Mouse (Mus musculus) spleen, adult 2 months (tissue): ENCODE data around the gene H2-DMb2. TPM values are rescaled to one million over a fixed set of nuclear protein-coding genes. Genes with fewer than 3 reads are reported as not detected.

Source experiments
- DNase-seq, 2 experiments: peaks; one replicate each; pipeline versions ENCODE4 v3.0.0 to v3.0.0-alpha.2; 2012 to 2021; ENCODE audit warnings: low spot score in 2 of 2, low read depth in 1 of 2
- H3K27ac ChIP-seq: fragments of 200-500 bp; 2 replicates; pipeline ENCODE4 v1.5.1; 2012; ENCODE audit warnings: low read length, inconsistent platforms; ENCODE audit not compliant: insufficient read depth
- H3K27me3 ChIP-seq: fragments of 200-500 bp; 2 replicates; pipeline ENCODE4 v1.6.1; 2012; ENCODE audit warnings: mild to moderate bottlenecking, moderate library complexity, low read length, inconsistent platforms; ENCODE audit not compliant: control insufficient read depth, insufficient read depth
- H3K36me3 ChIP-seq: fragments of 200-500 bp; 2 replicates; pipeline ENCODE4 v1.6.1; 2012; ENCODE audit warnings: mild to moderate bottlenecking, low read length, inconsistent platforms; ENCODE audit not compliant: control insufficient read depth, insufficient read depth
- H3K4me1 ChIP-seq: fragments of 200-500 bp; 2 replicates; pipeline ENCODE4 v1.6.1; 2011; ENCODE audit warnings: inconsistent platforms; ENCODE audit not compliant: control insufficient read depth, insufficient read depth, insufficient read length
- H3K4me3 ChIP-seq: fragments of 200-500 bp; 2 replicates; pipeline ENCODE4 v1.5.1; 2011; ENCODE audit warnings: mild to moderate bottlenecking, inconsistent platforms; ENCODE audit not compliant: insufficient read depth, insufficient read length; ENCODE audit errors: extremely low read depth
- CTCF ChIP-seq: fragments of 200-500 bp; IDR thresholded peaks from 2 replicates; pipeline ENCODE4 v1.5.1; 2011; ENCODE audit warnings: mild to moderate bottlenecking, inconsistent platforms; ENCODE audit not compliant: insufficient read depth, insufficient read length, insufficient replicate concordance; ENCODE audit errors: extremely low read depth
- POLR2A ChIP-seq: fragments of 200-500 bp; IDR thresholded peaks from 2 replicates; pipeline ENCODE4 v1.6.1; 2011; ENCODE audit warnings: low read depth, low read length, inconsistent platforms
- WGBS: fragments of 180-500 bp; shearing (Covaris S2); methylation state at CpG from one replicate; pipeline ENCODE4 v1.1.7; 2018; 5-methylcytosine and 5-hydroxymethylcytosine counted together
- polyA plus RNA-seq: library from polyadenylated mRNA; depleted of rRNA; stranded (reverse); fragments of >200 nt; gene quantifications from 2 replicates; pipeline ENCODE4 v1.2.3, GENCODE M21; 2012

The H2-DMb2 gene
- polyA plus RNA-seq, 1 experiment: 456 TPM

DNA sequence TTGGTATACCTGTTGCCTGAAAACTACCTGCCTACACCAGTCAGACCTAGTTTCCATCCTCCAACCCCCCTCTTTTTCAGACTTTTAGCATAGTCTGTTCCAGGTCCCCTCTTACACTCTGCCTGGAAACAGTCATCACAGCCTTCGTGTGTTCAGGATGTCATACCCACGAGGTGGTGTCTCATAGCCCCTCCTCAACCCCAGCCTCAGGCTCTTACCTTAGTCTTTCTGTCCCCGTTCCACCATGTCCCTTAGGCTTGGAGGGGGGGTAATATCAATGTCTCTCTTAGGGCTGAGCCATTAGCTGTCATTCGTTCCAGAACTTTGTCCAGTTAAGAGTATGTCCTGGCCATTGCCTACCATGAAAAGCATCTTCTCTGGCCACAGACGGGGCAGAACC is 41.9 kb upstream of the H2-DMb2 start:
- H3K4me1 ChIP-seq: peaks cover 16% of the 10 kb centered on the region; the same call in 1 of the 2 replicates
- no peaks in the 10 kb centered on the region for H3K36me3 ChIP-seq
- H3K4me3 ChIP-seq: no peak overlapping the region; the same call in 1 of the 2 replicates
- DNase-seq: no peak
- TF ChIP-seq CTCF (no peak), POLR2A (no peak)
- WGBS: 21% methylated on average over 5 of the region's 5 CpGs
- H3K27me3 ChIP-seq: no peaks in the 10 kb centered on the region
- peak overlapping the region; percentile 97 for H3K27ac ChIP-seq

DNA sequence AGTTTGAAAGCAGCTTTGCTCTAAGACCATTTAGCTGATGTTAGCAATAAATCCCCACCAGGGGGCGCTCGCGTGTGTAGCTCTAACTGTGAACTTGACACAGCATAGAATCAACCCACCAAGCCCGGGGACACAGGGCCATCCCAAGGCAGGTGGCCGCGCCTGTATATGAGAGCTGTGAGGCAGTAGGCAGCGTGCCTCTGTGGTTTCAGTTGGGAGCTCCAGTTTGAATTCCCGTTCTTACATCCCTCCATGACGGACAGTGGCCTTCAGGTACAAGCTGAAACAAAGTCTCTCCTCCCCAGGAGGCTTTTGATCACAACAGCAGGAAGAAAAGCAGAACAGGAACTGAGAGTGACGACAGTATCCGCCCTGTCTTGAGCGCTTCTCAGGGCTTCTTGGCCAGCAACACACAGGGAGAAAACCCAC is 41.5 kb upstream of the H2-DMb2 start:
- peak; percentile 91 to 93 for DNase-seq
- WGBS: under 1% methylated on average over 12 of the region's 12 CpGs
- TF ChIP-seq CTCF (peak; percentile 68; the same call in 1 of the 2 replicates), POLR2A (peak; percentile 71; the same call in 1 of the 2 replicates)
- H3K27me3 ChIP-seq: no peaks in the 10 kb centered on the region
- no peaks in the 10 kb centered on the region for H3K36me3 ChIP-seq
- H3K4me3 ChIP-seq: peak overlapping the region; percentile 65
- H3K4me1 ChIP-seq: peaks cover 16% of the 10 kb centered on the region; the same call in 1 of the 2 replicates
- peak overlapping the region; percentile 97 for H3K27ac ChIP-seq

DNA sequence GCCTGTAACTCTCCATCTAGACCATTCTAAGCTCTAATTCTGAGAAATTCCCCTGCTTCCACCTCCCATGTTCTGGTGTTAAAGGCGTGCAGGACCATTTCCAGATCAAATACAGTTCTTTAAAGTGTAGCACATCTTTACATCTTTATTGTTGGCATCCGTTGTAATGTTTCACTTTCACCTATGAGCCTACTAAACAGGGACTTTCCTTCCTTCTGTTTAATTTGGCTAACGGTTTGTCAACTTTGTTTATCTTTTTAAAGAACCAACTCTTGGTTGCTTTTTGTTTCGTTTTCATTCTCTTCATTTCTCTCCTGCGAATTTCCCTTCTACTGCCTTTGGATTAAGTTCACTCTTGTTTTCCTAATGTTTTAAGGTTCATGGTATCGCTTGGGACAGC is 40.3 kb upstream of the H2-DMb2 start:
- H3K27ac ChIP-seq: peak overlapping the region; percentile 97
- H3K4me3 ChIP-seq: peak overlapping the region; percentile 52
- peaks cover 16% of the 10 kb centered on the region; the same call in 1 of the 2 replicates for H3K4me1 ChIP-seq
- DNase-seq: no peak
- no peaks in the 10 kb centered on the region for H3K36me3 ChIP-seq
- no peak for TF ChIP-seq POLR2A
- no peak for TF ChIP-seq CTCF
- no peaks in the 10 kb centered on the region for H3K27me3 ChIP-seq
- WGBS: 1% methylated on average over 6 of the region's 6 CpGs

- Histone ChIP-seq H3K27ac (no peak overlapping the region), H3K27me3 (no peaks in the 10 kb centered on the region), H3K4me3 (no peak overlapping the region), H3K36me3 (no peaks in the 10 kb centered on the region), H3K4me1 (peaks cover 16% of the 10 kb centered on the region; the same call in 1 of the 2 replicates)
- WGBS: 68% methylated on average over 9 of the region's 9 CpGs
- no peak for TF ChIP-seq POLR2A
- no peak for TF ChIP-seq CTCF
- no peak for DNase-seq
Observed at GRCm38 (mm10) chr17:34104804-34105203, 38.3 kb upstream of the H2-DMb2 start.

- no peaks in the 10 kb centered on the region for H3K27me3 ChIP-seq
- WGBS: 91% methylated on average over 7 of the region's 7 CpGs
- H3K36me3 ChIP-seq: peaks cover 8% of the 10 kb centered on the region
- H3K27ac ChIP-seq: no peak overlapping the region
- TF ChIP-seq POLR2A (no peak), CTCF (no peak)
- DNase-seq: no peak
- no peak overlapping the region for H3K4me3 ChIP-seq
- H3K4me1 ChIP-seq: peaks cover 12% of the 10 kb centered on the region; the same call in 1 of the 2 replicates
Observed at GRCm38 (mm10) chr17:34106555-34106954, 36.6 kb upstream of the H2-DMb2 start.

GRCm38 (mm10) chr17:34107109-34107867 is 35.8 kb upstream of the H2-DMb2 start:
- TF ChIP-seq CTCF: no peak
- no peak for TF ChIP-seq POLR2A
- no peak overlapping the region for H3K4me3 ChIP-seq
- H3K27ac ChIP-seq: no peak overlapping the region
- WGBS: 72% methylated on average over 7 of the region's 7 CpGs
- H3K36me3 ChIP-seq: peaks cover 15% of the 10 kb centered on the region
- H3K27me3 ChIP-seq: no peaks in the 10 kb centered on the region
- no peak for DNase-seq
- H3K4me1 ChIP-seq: peaks cover 9% of the 10 kb centered on the region; the same call in 1 of the 2 replicates

GRCm38 (mm10) chr17:34108460-34108859 is 34.6 kb upstream of the H2-DMb2 start:
- 93% methylated on average over 6 of the region's 6 CpGs for WGBS
- Histone ChIP-seq H3K27ac (no peak overlapping the region), H3K36me3 (peaks cover 27% of the 10 kb centered on the region), H3K27me3 (no peaks in the 10 kb centered on the region), H3K4me1 (peaks cover 6% of the 10 kb centered on the region; the same call in 1 of the 2 replicates), H3K4me3 (no peak overlapping the region)
- TF ChIP-seq POLR2A: no peak
- no peak for TF ChIP-seq CTCF
- DNase-seq: no peak
